Mouse (Mus musculus) embryonic fibroblast, embryonic 13.5 days (primary cell): ENCODE measurements around the gene Cstb.

ENCODE experiments used
- CTCF ChIP-seq: IDR thresholded peaks from 2 replicates; pipeline ENCODE4 v1.5.1; 2011; ENCODE audit warnings: mild to moderate bottlenecking, control low read depth, low read length, moderate library complexity, borderline replicate concordance; ENCODE audit not compliant: insufficient read depth
- POLR2A ChIP-seq: IDR thresholded peaks from 2 replicates; pipeline ENCODE4 v1.6.1; 2011; ENCODE audit warnings: low read depth, mild to moderate bottlenecking, control low read depth, low read length, moderate library complexity

DNA sequence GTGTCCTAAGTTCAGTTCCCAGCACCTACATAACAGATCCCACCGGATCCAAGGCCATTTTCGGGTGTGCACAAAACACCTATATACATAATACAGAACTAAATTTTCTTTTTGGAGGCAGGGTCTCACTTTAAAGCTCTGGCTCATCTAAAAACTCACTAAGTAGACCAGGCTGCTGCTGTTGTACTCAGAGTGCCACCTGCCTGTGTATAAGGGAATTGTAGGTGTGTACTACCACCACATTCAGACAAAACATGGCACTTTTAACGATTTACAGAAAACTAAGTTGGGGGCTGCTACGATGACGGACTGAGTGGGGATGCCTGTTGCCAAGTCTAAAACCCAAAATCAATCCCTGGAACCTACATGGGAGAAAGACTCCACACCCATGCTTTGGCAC is 25.3 kb downstream of the Cstb start:
- no peak for TF ChIP-seq CTCF
- TF ChIP-seq POLR2A = no peak
